15 mouse cellular contexts compared by ENCODE assay signal in the genomic region with DNA sequence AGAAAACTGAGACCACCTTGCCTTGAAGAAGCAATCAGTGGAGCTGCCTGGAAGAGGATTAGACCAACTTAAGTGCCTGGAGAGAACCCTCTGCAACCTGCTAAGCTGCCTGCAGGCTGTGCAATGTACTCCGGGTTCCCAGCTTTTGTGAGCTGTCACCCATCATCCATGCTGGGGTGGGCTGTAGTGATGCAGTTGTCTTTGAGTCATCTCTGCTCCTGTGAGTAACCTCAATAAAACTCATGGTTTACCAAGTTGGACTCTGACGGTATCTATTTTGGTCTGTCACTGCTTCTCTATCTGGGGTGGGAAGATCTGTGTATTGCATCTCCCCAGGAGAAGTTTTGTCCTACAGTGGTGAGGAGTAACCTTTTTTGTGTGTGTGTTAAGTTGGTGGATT.
DNase-seq lines count a peak whose midpoint lies in the region.
"Had no signal": no experiment of that assay in that cellular context is flagged by ENCODE, and none has a peak within 500 bp of the region (broad histone marks: within the 10 kb centered on the region; RNA-seq: fewer than 3 reads in every experiment).

No protein-coding gene starts in this region.

- DNase-seq in right cerebral cortex, adult 18-20 months: peak; percentile 56
- DNase-seq in right cerebral cortex, postnatal 4 days: no peak
- DNase-seq in brain, adult 2 months (ENCODE audit: low read depth, low spot score): peak; percentile 80
- no peak for DNase-seq in embryo, embryonic 11 days
- DNase-seq in spleen, adult 18-20 months: no peak
- DNase-seq: adrenal gland, adult 8-10 months; adrenal gland, postnatal 14 days; adrenal gland, postnatal 36 days; cerebellum, adult 11 months; cerebellum, adult 18-20 months; cerebellum, adult 8-10 months; cerebellum, adult 9-11 months; cerebellum, postnatal 14 days; cerebellum, postnatal 36 days; forebrain, postnatal 0 days had no signal

Comparison
In these comparisons a context has a peak if more than half of its experiments do, and no peak if none do; other contexts are left out.
1. DNase-seq: peak in right cerebral cortex, adult 18-20 months (single experiment) and brain, adult 2 months (single experiment); none in right cerebral cortex, postnatal 4 days (single experiment), embryo, embryonic 11 days (single experiment) and spleen, adult 18-20 months (0 of 2).